26 mouse cellular contexts compared by ENCODE assay signal in the genomic region with DNA sequence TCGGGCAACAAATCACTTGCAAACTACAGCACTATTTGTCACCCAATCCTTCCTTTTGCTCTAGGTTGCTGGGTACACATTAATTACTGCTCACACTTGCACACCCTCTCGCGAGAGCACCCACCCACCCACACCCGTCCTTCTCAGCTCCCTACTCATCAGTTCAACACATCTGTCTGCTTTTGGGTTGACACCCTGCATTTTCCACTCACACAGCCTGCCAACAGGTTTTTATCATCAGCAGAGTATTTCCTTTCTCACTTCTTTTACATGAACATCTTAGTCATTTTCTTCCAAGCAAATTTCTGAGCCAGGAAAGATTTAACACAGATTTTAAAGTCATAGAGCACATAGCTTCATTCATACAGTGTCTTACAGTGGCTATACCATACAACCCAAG. TPM values are rescaled to one million over a fixed set of nuclear protein-coding genes. Genes with fewer than 3 reads are reported as not detected.
"Had no signal": no experiment of that assay in that cellular context is flagged by ENCODE, and none has a peak within 500 bp of the region (broad histone marks: within the 10 kb centered on the region; RNA-seq: fewer than 3 reads in every experiment).

No protein-coding gene starts in this region.

- H3K4me1 ChIP-seq: hindbrain, embryonic 10.5 days; hindbrain, embryonic 12.5 days; intestine, embryonic 15.5 days; limb, embryonic 10.5 days; limb, embryonic 12.5 days; liver, embryonic 15.5 days had no signal

- H3K27ac ChIP-seq: gastrocnemius, adult 2 months; hindbrain, embryonic 10.5 days; hindbrain, embryonic 12.5 days; hindbrain, embryonic 14.5 days; intestine, embryonic 15.5 days; layer of hippocampus, adult 2 months; left cerebral cortex, adult 2 months; limb, embryonic 10.5 days; limb, embryonic 12.5 days; liver, embryonic 15.5 days had no signal

- H3K4me2 ChIP-seq: heart, embryonic 12.5 days; hindbrain, embryonic 12.5 days; hindbrain, embryonic 14.5 days; intestine, embryonic 15.5 days; limb, embryonic 12.5 days; liver, embryonic 11.5 days; liver, embryonic 15.5 days had no signal

- H3K36me3 ChIP-seq: hindbrain, embryonic 12.5 days; intestine, embryonic 15.5 days; liver, embryonic 15.5 days had no signal

- DNase-seq: gastrocnemius, adult 2 months; gastrocnemius, postnatal 10 days; gastrocnemius, postnatal 25 days; heart, adult 18-20 months; heart, postnatal 10 days; heart, postnatal 36 days; kidney, adult 18-20 months; kidney, adult 8-10 months; kidney, postnatal 10 days; kidney, postnatal 25 days; kidney, postnatal 4 days; liver had no signal

- ATAC-seq: hindbrain, embryonic 16.5 days; inflammation-experienced regulatory T-cells, adult 6 months; intestine, embryonic 15.5 days; intestine, postnatal 0 days had no signal

- H3K27me3 ChIP-seq: heart, embryonic 12.5 days; hindbrain, embryonic 12.5 days; intestine, embryonic 15.5 days; limb, embryonic 12.5 days; liver, embryonic 15.5 days had no signal

- H3K4me3 ChIP-seq: gastrocnemius, adult 2 months; heart, embryonic 12.5 days; hindbrain, embryonic 10.5 days; hindbrain, embryonic 12.5 days; intestine, embryonic 15.5 days; layer of hippocampus, adult 2 months; left cerebral cortex, adult 2 months; limb, embryonic 10.5 days; limb, embryonic 12.5 days; liver, embryonic 15.5 days had no signal

- H3K9me3 ChIP-seq: hindbrain, embryonic 10.5 days; hindbrain, embryonic 12.5 days; intestine, embryonic 15.5 days; limb, embryonic 10.5 days; limb, embryonic 12.5 days; liver, embryonic 15.5 days had no signal

- H3K9ac ChIP-seq: heart, embryonic 12.5 days; hindbrain, embryonic 12.5 days; hindbrain, embryonic 14.5 days; intestine, embryonic 15.5 days; limb, embryonic 12.5 days; liver, embryonic 15.5 days had no signal

RNA-seq across cellular contexts. Expression of gene Grb10, which starts 48.6 kb away (rescaled TPM):
- polyA plus RNA-seq: inflammation-experienced regulatory T-cells, adult 6 months had no signal
